Mouse (Mus musculus) kidney, adult 8-10 months (tissue): ENCODE results near the gene Svep1.

Experiments
- DNase-seq, 2 experiments: peaks; one replicate each; pipeline ENCODE4 v3.0.0; 2022

Svep1 gene

DNA sequence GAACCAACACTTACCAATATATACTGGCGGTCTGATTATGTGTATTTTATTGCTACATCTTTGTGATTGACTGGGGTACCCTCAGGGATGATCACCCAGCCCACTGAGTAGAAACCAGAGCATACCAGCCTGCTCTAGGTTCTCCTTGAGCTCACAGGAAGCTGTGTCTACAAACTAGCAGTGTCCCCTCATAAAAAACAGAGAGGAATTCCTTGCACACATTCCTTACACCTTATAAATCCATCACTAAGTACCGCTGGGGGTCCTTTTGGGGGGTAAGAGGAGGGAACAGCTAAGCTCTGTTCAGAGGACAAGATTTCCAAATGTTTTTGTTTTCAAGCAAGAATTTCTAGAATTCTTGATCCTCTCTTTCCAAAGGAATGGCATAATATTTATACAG lies 36.7 kb downstream of the Svep1 start:
- no peak for DNase-seq

- DNase-seq, result no peak
Measured at GRCm38 (mm10) chr4:58168366-58168765, 38.3 kb downstream of the Svep1 start.

DNA sequence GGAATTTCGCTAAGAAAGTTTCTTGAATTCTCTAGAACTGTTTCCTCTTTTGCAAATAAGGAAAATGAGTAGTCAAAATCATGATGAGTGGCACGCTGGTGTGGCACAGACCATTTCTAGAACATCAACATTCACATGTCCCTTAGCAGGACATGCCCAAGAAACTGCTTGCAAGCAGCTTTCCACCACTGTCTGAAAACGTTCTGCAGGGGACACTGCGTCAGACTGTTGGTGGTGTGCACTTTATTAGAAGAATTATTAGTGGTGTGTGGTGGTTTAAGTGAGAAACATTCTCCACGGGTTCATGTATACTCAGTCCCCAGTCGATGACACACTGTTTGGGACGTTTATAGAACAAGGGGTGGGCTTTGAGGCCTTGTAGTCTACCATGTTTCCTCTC lies 40.9 kb downstream of the Svep1 start:
- no peak for DNase-seq

DNA sequence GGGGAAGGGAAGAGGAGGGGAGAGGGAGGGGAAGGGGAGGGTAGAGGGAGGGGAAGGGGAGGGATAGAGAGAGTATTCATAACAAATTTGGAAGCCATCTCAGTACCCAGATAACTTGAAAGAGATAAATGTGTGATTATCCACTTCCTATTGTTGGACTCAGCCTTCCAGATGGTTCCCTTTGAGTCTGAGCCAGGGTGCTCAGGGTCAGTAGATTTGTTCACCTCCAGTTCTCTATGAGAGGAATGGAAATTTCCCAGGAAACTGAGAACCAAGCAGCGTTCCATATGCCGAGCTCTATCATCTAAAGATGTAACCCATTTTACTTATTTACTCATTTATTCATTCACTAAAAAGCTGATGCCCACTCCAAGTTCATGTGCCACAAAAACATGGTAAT lies 44.8 kb downstream of the Svep1 start:
- peak in 1 of 2 experiments; percentile 8 for DNase-seq

DNA sequence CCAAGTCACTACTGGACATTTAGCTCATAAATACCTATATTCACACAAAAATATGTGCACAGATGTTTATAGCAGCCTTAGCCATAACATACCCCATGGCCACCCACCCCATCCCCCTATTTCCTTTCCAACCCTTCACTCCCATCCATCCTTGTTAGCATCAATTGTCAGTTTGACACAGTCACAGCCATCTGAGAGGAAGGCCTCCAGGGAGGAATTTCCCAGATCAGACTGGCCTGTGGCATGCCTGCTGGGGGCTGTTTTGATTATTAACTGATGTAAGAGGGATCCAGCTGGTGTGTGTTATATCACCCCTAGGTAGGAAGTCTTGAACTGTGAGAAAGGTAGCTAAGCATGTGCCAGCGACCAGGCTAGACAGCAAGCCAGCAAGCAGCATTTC lies 47.1 kb downstream of the Svep1 start:
- DNase-seq, result no peak

DNA sequence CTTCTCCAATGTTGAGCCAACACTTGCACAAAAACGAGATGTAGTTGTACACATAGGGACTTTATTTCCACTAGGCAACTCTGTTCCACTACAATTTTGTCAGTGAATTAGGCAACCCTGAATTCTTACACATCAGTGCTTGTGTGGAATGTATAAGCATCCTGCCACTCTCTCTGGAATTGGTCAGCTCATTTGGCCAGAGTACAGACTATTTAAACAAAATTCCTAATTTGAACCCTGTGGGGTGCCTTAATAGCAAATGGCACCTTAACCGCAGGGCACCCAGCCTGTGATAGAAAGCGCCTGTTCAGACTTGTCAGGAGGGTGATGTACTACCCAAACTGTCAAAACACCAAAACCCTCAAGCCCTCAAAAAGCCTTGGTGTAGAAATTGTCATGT lies 56.4 kb downstream of the Svep1 start:
- no peak for DNase-seq

- no peak for DNase-seq
Measured at GRCm38 (mm10) chr4:58149186-58149585, 57.5 kb downstream of the Svep1 start.

GRCm38 (mm10) chr4:58148547-58148946 lies 58.1 kb downstream of the Svep1 start:
- no peak for DNase-seq

GRCm38 (mm10) chr4:58146676-58147075 lies 60.0 kb downstream of the Svep1 start:
- no peak for DNase-seq

- DNase-seq, result no peak
Measured at GRCm38 (mm10) chr4:58139764-58140556, 66.7 kb downstream of the Svep1 start.

DNA sequence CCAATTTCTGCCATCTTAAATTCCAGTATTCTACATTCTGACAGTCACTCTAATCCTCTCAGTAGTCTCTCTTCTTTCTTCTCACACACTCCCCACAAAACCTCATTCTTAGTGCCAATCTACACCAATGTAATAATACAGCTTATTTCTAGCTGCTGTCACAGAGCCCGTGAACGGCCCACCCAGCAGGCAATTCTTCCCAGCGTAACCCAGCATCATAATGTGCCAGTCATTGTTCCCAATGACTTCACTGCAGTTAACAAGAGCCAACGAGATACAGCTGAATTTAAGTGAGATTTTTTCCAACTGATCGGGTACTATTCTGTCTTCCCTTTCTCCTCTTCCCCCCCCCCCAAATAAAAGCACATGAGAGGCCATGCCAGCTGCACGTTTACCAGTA lies 67.4 kb downstream of the Svep1 start:
- DNase-seq, result no peak

- DNase-seq, result no peak
Measured at GRCm38 (mm10) chr4:58133610-58134309, 72.9 kb downstream of the Svep1 start.

DNA sequence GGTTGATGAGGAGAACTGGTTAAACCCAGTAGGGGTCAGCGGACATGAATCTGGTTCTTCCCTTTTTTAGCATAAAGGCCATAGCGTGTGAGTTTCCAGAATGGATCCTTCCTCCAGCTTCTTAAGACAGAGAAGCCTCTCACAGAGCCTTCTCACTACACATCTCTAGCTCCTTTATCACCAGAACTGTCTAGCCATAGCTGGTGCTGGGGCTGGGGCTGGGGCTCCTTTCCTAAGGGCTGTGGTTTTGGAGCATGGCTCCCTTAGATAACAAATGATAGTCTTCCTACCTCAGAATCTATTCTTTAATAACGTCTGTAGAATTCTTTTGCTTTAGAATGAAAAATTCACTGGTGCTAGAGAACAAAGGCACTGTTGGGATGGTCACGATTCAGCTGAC lies 76.8 kb downstream of the Svep1 start:
- no peak for DNase-seq

GRCm38 (mm10) chr4:58127024-58127423 lies 79.6 kb downstream of the Svep1 start:
- no peak for DNase-seq

GRCm38 (mm10) chr4:58115452-58115851 lies 91.2 kb downstream of the Svep1 start:
- DNase-seq, result no peak

DNA sequence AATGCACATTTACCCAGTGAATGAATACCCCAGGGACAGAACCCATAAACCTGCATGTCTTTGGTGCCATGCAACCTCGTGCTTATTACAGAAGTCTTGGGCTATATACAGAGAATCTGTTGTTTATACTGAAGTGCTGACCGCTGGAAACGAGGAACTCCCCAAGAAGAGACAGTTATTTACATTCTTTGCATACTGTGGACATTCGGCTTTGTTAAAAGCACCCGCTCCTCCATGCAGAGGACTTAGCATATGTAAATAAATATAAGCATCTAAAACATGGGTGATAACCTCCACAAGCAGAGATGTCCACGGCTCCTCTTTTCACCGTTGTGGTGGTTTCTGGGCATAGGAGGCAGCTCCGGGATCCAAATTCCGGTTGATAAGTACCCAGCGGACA lies 95.7 kb downstream of the Svep1 start:
- DNase-seq, result no peak

- DNase-seq, result no peak
Measured at GRCm38 (mm10) chr4:58109793-58110192, 96.9 kb downstream of the Svep1 start.

- DNase-seq, result no peak
Measured at GRCm38 (mm10) chr4:58108364-58108763, 98.3 kb downstream of the Svep1 start.

- DNase-seq, result no peak
Measured at GRCm38 (mm10) chr4:58097732-58098131, 108.9 kb downstream of the Svep1 start.

DNA sequence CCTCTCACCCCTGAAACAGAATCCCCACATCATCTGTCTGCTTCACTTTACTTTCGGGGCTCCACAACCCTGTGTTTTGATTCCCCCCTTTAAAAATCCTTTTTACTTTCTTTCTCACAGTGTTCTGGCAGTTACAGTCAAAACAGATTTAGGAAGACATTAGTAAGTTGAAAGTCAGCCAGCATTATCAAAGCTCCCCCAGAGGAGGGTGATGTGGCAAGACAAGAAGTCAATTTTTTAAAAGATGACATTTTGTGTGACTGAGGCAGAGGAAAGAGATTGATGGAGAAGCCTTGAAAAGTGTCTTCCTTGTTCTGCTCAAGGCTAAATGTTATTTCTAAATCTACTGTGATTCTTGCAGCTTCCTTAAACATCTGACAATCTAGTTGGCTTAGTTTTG lies 119.9 kb downstream of the Svep1 start:
- DNase-seq, result no peak

DNA sequence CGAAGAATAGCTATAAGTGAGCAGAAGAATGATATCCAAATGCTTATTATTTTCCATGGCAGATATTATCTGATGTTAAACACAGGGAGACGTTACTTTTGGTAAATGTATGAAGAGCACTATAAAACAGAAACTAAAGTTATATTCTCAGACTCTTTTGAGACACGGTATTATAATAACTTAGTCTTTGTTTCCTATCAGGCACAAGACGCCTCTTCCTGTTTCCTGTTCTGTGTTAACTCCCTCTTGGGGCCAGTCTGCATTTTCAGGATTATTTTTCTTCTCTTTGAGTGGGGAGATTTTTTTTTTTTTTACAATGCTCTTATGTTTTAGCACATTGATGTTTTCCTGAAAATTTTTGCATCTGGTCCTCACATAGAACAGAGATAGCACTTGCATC lies 120.5 kb downstream of the Svep1 start:
- no peak for DNase-seq

GRCm38 (mm10) chr4:58085340-58085739 lies 121.3 kb downstream of the Svep1 start:
- no peak for DNase-seq

GRCm38 (mm10) chr4:58084155-58084554 lies 122.5 kb downstream of the Svep1 start:
- no peak for DNase-seq

- DNase-seq, result peak; percentile 28 to 65
Measured at GRCm38 (mm10) chr4:58082588-58082987, 124.1 kb downstream of the Svep1 start.

- peak; percentile 35 to 52 for DNase-seq
Measured at GRCm38 (mm10) chr4:58079631-58080030, 127.0 kb downstream of the Svep1 start.
